In the genomic region with DNA sequence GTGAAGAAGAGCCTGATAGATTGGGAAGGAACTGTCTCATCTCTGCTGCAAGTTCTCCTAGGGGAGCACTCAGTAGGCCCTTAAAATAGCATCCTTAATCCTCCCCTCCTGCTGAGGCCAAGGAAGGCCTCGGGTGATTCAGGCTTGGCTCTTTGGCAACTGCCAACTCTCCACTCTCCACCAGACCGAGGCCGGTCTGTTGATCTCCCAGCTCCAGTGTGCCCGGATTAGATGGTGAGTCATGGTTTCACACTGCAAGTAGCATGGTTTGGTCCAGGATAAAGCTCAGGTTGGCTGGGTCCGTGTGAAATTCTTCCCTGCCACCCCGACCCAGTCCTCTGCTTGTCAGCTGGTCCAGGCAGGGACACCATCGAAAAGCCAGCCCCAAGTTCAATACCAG, we compare ENCODE assay signal across 19 mouse cellular contexts.
A peak's percentile ranks its signal among the peaks of the same experiment; 100 is the strongest.
DNase-seq lines count a peak whose midpoint lies in the region; ATAC-seq lines count a peak whose summit lies in the region.
"Had no signal": no experiment of that assay in that cellular context is flagged by ENCODE, and none has a peak within 500 bp of the region (broad histone marks: within the 10 kb centered on the region; RNA-seq: fewer than 3 reads in every experiment).

No protein-coding gene starts in this region.

- DNase-seq in cerebellum, adult 11-12 months: peak; percentile 54
- DNase-seq in adrenal gland, postnatal 10 days: peak; percentile 33
- DNase-seq in cerebellum, postnatal 10 days: peak; percentile 28 to 31
- peak; percentile 84 for DNase-seq in gastrocnemius, postnatal 25 days
- no peak for DNase-seq in midbrain, embryonic 11.5 days (ENCODE audit: low spot score, missing footprints)
- DNase-seq in T-cell, adult 2 months (ENCODE audit: low spot score): no peak
- DNase-seq in lung, postnatal 25 days (ENCODE audit: low spot score): no peak
- DNase-seq: kidney, adult 8-10 months; kidney, postnatal 4 days; liver, postnatal 0 days; midbrain, embryonic 14.5 days; right cerebral cortex, postnatal 4 days; thymus, postnatal 36 days had no signal

- H3K4me2 ChIP-seq in midbrain, embryonic 11.5 days: no peak overlapping the region
- H3K4me2 ChIP-seq: heart, embryonic 11.5 days; hindbrain, embryonic 14.5 days; neural tube, embryonic 12.5 days; stomach, embryonic 15.5 days had no signal

- 74% methylated on average over 7 of the region's 7 CpGs for WGBS in midbrain, embryonic 11.5 days

- no peak overlapping the region for H3K9ac ChIP-seq in midbrain, embryonic 11.5 days (ENCODE audit: low read length)
- H3K9ac ChIP-seq: hindbrain, embryonic 14.5 days; liver, postnatal 0 days; neural tube, embryonic 12.5 days; stomach, embryonic 15.5 days had no signal

- H3K4me3 ChIP-seq in midbrain, embryonic 11.5 days (ENCODE audit: low read depth, low read length): no peak overlapping the region
- H3K4me3 ChIP-seq: neural tube, embryonic 12.5 days; stomach, embryonic 15.5 days had no signal

- no peaks in the 10 kb centered on the region for H3K9me3 ChIP-seq in midbrain, embryonic 11.5 days (ENCODE audit: control insufficient read depth, low read length)
- H3K9me3 ChIP-seq: neural tube, embryonic 12.5 days; stomach, embryonic 15.5 days had no signal

- H3K27me3 ChIP-seq in midbrain, embryonic 11.5 days (ENCODE audit: control insufficient read depth, insufficient read depth, low read length): no peaks in the 10 kb centered on the region
- H3K27me3 ChIP-seq: neural tube, embryonic 12.5 days; stomach, embryonic 15.5 days had no signal

- no peaks in the 10 kb centered on the region for H3K4me1 ChIP-seq in midbrain, embryonic 11.5 days (ENCODE audit: control insufficient read depth, insufficient read depth, low read length)
- H3K4me1 ChIP-seq: neural tube, embryonic 12.5 days; stomach, embryonic 15.5 days had no signal

- H3K27ac ChIP-seq in midbrain, embryonic 11.5 days (ENCODE audit: low read depth, low read length): no peak overlapping the region
- H3K27ac ChIP-seq: hindbrain, embryonic 14.5 days; macrophage; neural tube, embryonic 12.5 days; stomach, embryonic 15.5 days had no signal

- ATAC-seq in cerebellum, adult (ENCODE audit: insufficient number of reproducible peaks, low FRiP score, low TSS enrichment): no peak
- ATAC-seq in midbrain, embryonic 11.5 days (ENCODE audit: low FRiP score): no peak
- ATAC-seq: liver, postnatal 0 days had no signal

- no peaks in the 10 kb centered on the region for H3K36me3 ChIP-seq in midbrain, embryonic 11.5 days (ENCODE audit: control insufficient read depth, insufficient read depth, low read length)
- H3K36me3 ChIP-seq: neural tube, embryonic 12.5 days; stomach, embryonic 15.5 days had no signal

Comparison
In these comparisons a context has a peak if more than half of its experiments do, and no peak if none do; other contexts are left out.
1. DNase-seq: peak in cerebellum, adult 11-12 months (single experiment), adrenal gland, postnatal 10 days (single experiment), cerebellum, postnatal 10 days (2 of 2) and gastrocnemius, postnatal 25 days (single experiment); none in midbrain, embryonic 11.5 days (single experiment), T-cell, adult 2 months (single experiment) and lung, postnatal 25 days (single experiment).